Mouse (Mus musculus) heart, adult 9 months (tissue): ENCODE results near the gene Pcif1.

ENCODE experiments used
- DNase-seq, 2 experiments: peaks; one replicate each; pipeline ENCODE4 v3.0.0; 2022; ENCODE audit warnings: low spot score in 2 of 2

The Pcif1 gene

GRCm38 (mm10) chr2:164918325-164918724 lies 39.2 kb downstream of the Pcif1 start:
- DNase-seq, result no peak

GRCm38 (mm10) chr2:164921984-164922383 lies 42.9 kb downstream of the Pcif1 start:
- DNase-seq, result no peak

DNA sequence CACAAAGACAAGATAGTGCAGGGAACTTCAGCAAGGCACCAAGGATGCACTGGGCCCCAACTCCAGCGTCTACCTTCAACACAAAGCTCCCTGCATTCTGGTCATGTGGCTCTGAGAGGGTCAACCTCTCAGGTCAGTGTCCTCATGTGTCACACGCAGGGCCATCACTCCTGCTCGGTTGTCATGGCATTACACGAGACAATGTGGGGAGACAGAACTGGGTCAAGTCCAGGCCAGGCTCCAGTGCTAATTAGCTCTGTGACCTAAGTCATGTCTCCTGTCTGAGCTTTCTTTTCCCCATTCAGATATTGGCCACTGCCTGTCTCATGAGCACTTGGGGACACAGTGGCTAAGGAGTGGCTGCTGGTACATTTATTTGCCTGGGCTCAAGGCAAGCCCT lies 44.2 kb downstream of the Pcif1 start:
- no peak for DNase-seq

- peak; percentile 79 to 93 for DNase-seq
These were observed 45.2 kb downstream of the Pcif1 start for GRCm38 (mm10) chr2:164924100-164924857.

GRCm38 (mm10) chr2:164930706-164931581 lies 51.8 kb downstream of the Pcif1 start:
- no peak for DNase-seq

- no peak for DNase-seq
These were observed 54.4 kb downstream of the Pcif1 start for GRCm38 (mm10) chr2:164933534-164933933.

GRCm38 (mm10) chr2:164935991-164936390 lies 56.9 kb downstream of the Pcif1 start:
- DNase-seq, result no peak

DNA sequence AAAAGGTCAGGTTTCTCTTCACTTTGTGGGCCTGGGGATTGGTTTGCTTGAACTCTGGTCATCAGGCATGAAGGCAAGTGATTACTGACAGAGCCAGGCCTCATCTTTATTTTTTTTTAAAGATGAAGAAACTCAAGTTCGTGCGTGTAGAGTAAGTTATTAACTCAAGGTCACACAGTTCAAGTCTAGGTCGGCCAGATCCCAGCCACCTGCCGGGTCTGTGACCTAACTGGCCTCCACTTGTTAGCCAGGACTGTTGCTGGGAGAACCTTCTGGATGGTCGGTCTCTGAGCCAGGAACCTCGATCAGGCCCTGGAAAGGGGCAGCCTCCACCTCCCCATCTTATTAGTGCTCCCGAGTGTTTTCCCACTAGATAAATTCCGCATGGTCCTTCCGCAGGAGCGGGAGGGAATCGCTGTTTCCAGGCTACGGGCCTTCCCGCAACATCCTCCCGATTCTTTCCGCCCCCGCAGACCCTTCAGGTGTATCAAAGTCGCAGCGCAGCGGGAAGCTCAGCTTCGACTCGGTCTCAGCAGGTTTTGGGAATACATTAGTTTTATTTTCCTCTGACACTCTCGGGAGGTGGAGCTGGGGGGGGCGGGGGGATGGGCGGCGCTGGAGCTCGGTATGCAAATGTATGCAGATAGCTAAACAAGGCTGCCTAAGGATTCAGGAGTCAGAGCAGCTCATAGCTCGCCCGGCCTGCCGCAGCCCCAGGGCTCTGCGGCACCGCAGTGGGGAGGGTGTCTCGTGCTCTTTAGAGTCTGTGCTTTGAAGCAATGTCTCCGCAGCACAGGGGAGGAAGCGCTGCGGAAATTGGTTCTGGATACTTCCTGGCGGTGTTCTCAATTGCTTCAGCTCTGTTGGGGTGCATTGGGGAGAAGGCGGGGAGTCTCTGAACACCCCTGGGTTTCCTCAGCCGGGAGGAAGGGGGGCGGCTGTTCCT lies 59.3 kb downstream of the Pcif1 start:
- DNase-seq, result no peak

DNA sequence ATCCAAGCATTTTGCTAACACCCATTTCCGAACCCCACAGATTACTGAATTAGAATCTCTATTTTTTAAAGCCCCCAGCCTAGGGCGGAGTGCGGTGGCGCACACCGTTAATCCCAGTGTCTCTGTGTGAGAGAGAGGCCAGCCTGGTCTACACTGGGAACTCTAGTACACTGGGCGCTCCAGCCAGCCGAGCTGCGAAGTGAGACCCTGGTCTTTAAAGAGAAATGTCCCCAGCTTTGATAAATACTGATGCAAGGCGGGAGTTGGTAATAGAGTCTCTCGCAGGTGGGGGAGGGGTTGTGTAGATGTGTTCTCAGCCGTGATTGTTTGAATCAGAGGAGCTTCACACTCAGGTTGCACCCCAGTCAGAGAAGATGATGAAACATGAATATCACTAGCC lies 60.0 kb downstream of the Pcif1 start:
- DNase-seq, result no peak

- no peak for DNase-seq
These were observed 61.2 kb downstream of the Pcif1 start, which contains the start of gene Mmp9 for GRCm38 (mm10) chr2:164940140-164940830. Mmp9 (plus strand) TSS chr2:164940780.

DNA sequence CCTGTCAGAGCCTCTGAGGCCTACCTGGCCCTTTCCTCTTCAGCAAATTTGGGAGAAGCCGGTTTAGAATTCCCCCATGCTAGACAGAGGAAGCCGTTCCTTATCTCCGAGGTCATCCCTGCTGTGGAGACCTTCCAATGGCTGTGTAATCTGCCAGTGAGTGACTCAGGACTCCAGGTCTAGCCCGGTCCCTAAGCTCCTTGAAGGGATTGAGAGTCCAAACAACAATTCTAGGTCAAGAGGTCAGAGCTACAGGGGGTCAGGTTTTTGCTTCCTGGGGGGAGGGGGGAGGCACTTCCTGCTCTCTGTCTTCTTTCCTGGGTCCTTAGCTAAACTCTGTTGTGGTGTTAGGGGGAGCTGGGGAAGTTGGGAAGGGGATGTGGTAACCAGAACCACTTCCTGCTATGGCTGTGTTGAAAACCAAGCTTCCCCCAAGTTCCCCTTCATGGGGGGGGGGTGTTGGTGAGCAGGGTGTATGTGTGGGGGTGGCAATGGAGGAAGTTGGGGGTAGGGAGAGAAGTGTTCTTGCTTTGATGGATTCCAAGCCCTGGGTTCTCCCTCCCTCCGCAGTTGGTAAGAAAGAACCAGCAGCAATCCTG lies 63.7 kb downstream of the Pcif1 start:
- peak; percentile 15 to 62 for DNase-seq
